Mouse (Mus musculus) right cerebral cortex, postnatal 36 days (tissue): ENCODE results near the gene Gm17019.
"Not testable (repeated sequence)": the region's sequence is repeated elsewhere in the genome, so short reads cannot be mapped to it uniquely, and the experiment has no call there.

Experiments used
- DNase-seq, 2 experiments: peaks; one replicate each; pipeline ENCODE4 v3.0.0; 2022; ENCODE audit warnings: low spot score in 2 of 2, mixed read lengths in 1 of 2

The Gm17019 gene

DNA sequence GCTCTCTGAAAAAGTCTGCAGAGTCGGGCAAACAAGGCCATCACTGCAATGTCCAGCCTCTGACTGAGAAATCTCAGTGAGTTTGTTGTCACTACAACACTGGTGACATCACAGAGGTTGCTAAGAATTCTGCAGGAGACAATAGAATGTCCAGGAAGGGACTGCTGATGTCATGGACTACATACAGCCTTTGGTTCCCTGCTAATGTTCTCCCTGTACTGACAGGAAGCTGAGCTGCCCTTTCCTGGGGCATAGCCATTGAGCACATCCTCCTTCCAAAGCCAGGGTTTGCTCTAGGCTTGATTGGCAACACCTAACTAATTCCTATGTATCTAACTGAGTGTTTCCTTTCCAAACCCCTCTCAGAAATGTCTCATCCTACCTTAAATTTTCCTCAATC is at the start of gene Gm17019:
TSS of gene Gm17019 (minus strand) at position 101 of the 400 bp plus-strand sequence.
- DNase-seq, result not testable (repeated sequence)

DNA sequence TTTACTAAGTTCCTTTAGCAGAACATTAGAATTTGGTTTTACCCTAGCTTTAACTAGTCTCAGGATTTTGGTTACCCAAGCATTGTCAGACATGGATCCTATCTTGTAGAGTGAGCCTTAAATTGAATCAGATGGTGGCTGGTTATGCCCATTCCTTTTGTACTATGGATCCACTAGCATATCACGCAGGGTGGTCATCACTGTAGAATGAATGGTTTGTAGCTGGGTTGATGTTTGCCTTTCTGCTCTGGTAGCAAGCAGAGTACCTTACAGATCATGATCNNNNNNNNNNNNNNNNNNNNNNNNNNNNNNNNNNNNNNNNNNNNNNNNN is 29.6 kb upstream of the Gm17019 start:
- not testable (repeated sequence) for DNase-seq

DNA sequence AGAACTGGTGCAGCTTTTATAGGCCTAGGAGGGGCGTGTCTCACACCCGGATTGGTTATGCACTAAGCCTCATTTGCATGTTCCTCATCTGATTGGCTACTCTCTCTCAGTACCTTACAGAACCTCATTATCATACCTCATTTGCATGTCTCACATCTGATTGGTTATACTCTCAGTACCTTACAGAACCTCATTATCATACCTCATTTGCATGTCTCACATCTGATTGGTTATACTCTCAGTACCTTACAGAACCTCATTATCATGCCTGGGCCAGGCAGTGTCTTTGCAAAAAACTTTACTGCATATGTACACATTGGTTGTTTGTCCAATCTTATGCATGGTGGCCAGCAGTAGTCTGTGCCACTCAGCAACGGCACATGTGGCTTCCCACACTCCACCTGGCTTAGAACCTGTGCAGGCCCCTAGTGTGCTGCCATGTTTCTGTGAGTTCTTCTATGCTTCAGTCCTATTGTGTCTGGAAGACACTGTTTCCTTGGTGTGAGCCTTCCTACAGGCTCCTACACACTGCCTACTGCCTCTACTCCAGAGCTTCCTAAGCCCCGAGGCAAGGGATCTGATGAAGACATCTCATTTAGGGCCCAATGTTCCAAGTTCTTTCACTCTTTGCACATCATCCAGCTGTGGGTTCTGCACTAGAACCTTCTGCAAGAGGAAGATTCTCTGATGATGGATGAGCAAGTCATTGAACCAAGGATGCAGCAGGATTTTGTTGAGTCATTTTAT is 29.0 kb upstream of the Gm17019 start:
- not testable (repeated sequence) for DNase-seq

GRCm38 (mm10) chr5:15054151-15055025 is 21.6 kb upstream of the Gm17019 start:
- DNase-seq, result not testable (repeated sequence)

GRCm38 (mm10) chr5:15053606-15053962 is 20.8 kb upstream of the Gm17019 start:
- not testable (repeated sequence) for DNase-seq

DNA sequence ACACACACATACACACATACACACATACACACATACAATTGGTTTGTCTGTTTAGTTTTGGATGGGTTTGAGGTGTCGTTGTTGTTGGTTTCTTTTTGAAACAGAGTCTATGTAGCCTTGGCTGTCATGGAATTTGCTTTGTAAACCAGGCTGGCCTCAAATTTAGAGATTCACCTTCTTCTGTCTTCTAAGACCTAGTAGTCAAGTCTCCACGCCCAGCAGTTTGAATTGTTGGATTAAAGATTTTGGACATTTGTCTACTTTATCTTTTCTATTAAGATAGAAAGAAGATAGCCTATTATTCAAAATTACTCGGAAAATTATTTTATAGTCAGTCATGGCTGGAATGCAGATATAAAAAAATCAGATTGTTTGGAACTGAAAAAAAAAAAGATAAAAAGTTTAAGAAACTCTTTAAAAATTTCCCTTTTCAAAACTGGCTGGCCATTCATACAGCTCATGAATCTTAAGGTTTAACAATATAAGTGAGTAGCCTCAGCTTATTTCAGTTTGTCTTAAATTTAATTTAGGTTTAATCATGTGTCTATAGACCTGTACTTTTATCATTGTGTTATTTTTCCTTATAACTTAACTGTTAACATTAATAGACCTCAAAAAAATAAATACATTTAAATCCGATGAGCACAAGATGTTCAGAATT is 20.3 kb upstream of the Gm17019 start:
- not testable (repeated sequence) for DNase-seq

DNA sequence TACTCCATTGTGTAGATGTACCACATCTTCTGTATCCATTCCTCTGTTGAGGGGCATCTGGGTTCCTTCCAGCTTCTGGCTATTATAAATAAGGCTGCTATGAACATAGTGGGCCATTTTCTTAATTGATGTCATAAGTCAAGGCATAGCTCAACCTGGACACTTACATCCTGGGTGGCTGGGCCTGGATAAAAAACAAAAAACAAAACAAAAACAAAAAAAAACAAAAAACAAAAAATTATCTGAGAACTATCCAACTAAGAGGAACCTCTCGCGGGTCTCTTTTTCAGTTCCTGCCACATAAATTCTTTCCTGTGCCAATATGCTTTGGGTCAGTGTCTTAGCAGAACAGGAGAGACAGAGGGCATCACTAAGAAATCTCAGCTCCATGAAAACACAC is 18.0 kb upstream of the Gm17019 start:
- DNase-seq, result not testable (repeated sequence)

- not testable (repeated sequence) for DNase-seq
These were observed 12.3 kb upstream of the Gm17019 start for GRCm38 (mm10) chr5:15044830-15045767.

GRCm38 (mm10) chr5:15040784-15041183 is 8.0 kb upstream of the Gm17019 start:
- DNase-seq, result not testable (repeated sequence)

GRCm38 (mm10) chr5:15039984-15040383 is 7.2 kb upstream of the Gm17019 start:
- DNase-seq, result not testable (repeated sequence)

DNA sequence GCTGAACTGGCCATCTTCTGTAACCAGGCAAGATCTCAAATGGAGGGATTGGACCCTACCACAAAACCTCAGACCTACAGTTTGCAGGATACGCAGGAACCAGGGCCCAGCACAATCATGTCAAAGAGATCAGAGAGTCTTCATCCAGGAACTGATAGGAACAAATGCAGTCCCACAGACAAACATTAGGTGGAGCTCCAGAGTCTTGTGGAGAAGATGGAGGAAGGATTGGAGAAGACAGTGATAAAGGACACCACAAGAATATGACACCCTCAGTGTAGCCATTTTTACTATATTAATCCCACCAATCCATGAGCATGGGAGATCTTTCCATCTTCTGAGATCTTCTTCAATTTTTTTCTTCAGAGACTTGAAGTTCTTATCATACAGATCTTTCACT is 8.5 kb downstream of the Gm17019 start:
- not testable (repeated sequence) for DNase-seq

GRCm38 (mm10) chr5:15020067-15020466 is 12.7 kb downstream of the Gm17019 start:
- DNase-seq, result not testable (repeated sequence)

DNA sequence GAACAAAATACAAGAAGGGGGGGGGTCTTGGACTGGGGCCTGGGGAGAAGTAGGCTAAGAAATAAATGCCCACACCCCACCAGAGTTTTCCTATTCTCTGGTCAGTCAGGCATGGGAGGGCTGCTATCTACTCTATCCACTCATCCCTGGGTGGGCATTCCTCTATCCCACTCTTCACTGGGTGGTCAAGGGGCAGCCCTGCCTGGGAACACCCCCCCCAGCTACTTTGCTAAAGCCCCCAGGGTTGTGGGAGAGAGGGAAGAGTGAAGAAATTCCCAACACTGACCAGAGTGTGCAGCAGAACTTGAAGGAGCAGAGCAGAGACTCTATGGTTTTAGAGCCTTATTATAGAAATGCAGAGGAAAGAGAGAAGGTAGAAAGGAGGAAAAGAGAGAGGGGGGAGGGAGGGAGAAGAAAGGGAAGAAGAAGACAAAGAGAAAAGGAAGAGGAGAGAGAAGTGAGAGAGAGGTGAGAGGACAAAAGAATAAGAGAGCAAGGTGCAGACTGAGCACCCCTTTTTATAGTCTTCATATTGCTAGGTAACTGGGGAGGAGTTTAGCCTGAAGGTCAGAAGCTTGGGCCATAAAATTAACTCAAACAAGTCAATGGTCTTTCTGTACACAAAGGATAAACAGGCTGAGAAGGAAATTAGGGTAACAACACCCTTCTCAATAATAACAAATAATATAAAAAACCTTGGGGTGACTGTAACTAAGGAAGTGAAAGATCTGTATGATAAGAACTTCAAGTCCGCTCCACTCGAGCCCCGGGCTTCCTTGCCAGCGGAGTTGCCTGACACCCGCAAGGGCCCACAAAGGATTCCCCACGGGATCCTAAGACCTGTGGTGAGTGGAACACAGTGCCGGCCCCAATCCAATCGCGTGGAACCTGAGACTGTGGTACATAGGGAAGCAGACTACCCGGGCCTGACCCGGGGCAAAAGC is 21.9 kb downstream of the Gm17019 start:
- not testable (repeated sequence) for DNase-seq

- not testable (repeated sequence) for DNase-seq
These were observed 25.9 kb downstream of the Gm17019 start for GRCm38 (mm10) chr5:15006907-15007306.

DNA sequence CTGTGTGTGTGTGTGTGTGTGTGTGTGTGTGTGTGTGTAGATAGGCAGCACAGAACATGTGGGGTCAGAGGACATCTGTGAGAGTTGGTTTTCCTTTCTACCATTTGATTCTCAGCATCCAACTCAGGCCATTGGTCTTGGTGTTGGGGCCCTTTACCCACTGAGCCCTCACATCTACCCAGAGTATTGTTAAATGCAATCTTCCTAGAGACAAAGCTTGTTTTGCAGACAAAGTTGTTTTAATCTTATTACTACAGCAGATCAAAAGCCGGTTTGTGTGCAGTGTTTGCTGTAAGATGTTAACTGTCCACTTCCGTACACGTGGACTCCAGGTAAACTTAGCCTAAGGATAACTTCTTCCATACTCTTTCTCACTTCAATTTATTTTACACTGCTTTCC is 26.5 kb downstream of the Gm17019 start:
- not testable (repeated sequence) for DNase-seq

GRCm38 (mm10) chr5:15005584-15005983 is 27.2 kb downstream of the Gm17019 start:
- DNase-seq, result not testable (repeated sequence)

GRCm38 (mm10) chr5:15004569-15005562 is 27.9 kb downstream of the Gm17019 start:
- not testable (repeated sequence) for DNase-seq

DNA sequence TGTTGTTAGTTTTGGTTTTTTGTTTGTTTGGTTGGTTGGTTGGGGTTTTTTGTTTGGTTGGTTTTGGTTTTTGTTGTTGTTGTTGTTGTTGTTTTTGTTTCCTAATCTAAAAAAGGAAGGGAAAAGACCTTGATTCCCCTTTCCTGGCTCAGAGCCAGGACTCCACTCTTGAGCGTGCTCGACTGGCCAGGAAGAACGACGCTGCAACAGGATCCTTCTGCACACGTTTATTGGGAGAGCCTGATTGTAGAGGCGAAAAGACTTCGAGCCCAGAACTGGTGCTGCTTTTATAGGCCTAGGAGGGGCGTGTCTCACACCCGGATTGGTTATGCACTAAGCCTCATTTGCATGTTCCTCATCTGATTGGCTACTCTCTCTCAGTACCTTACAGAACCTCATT is 34.7 kb downstream of the Gm17019 start:
- not testable (repeated sequence) for DNase-seq

GRCm38 (mm10) chr5:14997556-14997955 is 35.2 kb downstream of the Gm17019 start:
- not testable (repeated sequence) for DNase-seq
